Mouse (Mus musculus): ENCODE measurements around the gene Crybb2. TPM values are rescaled to one million over a fixed set of nuclear protein-coding genes. Genes with fewer than 3 reads are reported as not detected.

Gene Crybb2
- polyA plus RNA-seq, 1 experiment from 2014 or later = not detected

GRCm38 (mm10) chr5:113086990-113087389 is 17.1 kb upstream of the Crybb2 start:
- H3K4me1 ChIP-seq (replicated peaks) = peaks cover 12% of the 10 kb centered on the region
- no peaks in the 10 kb centered on the region for H3K27me3 ChIP-seq (ENCODE audit: insufficient read depth, poor library complexity, severe bottlenecking)
- peaks cover 24% of the 10 kb centered on the region for H3K36me3 ChIP-seq
- H3K27ac ChIP-seq = no peak overlapping the region
- H3K9me3 ChIP-seq = no peaks in the 10 kb centered on the region
- no peak for DNase-seq (ENCODE audit: low spot score)
- WGBS = 61% methylated on average over 4 of the region's 4 CpGs
- H3K4me3 ChIP-seq = no peak overlapping the region

GRCm38 (mm10) chr5:113086439-113086838 is 16.5 kb upstream of the Crybb2 start:
- DNase-seq (ENCODE audit: low spot score) = no peak
- peaks cover 12% of the 10 kb centered on the region for H3K4me1 ChIP-seq (replicated peaks)
- no peaks in the 10 kb centered on the region for H3K9me3 ChIP-seq
- no peak overlapping the region for H3K4me3 ChIP-seq
- no peak overlapping the region for H3K27ac ChIP-seq
- peaks cover 23% of the 10 kb centered on the region for H3K36me3 ChIP-seq
- H3K27me3 ChIP-seq (ENCODE audit: insufficient read depth, poor library complexity, severe bottlenecking) = no peaks in the 10 kb centered on the region
- 86% methylated on average over 12 of the region's 12 CpGs for WGBS

GRCm38 (mm10) chr5:113085931-113086330 is 16.0 kb upstream of the Crybb2 start:
- Histone ChIP-seq H3K36me3 (peaks cover 18% of the 10 kb centered on the region), H3K9me3 (no peaks in the 10 kb centered on the region), H3K4me3 (no peak overlapping the region), H3K27me3 (ENCODE audit: insufficient read depth, poor library complexity, severe bottlenecking) (no peaks in the 10 kb centered on the region), H3K27ac (no peak overlapping the region), H3K4me1 (replicated peaks) (peaks cover 12% of the 10 kb centered on the region; the same call in 1 of the 2 replicates)
- 70% methylated on average over 2 of the region's 2 CpGs for WGBS
- no peak for DNase-seq (ENCODE audit: low spot score)

DNA sequence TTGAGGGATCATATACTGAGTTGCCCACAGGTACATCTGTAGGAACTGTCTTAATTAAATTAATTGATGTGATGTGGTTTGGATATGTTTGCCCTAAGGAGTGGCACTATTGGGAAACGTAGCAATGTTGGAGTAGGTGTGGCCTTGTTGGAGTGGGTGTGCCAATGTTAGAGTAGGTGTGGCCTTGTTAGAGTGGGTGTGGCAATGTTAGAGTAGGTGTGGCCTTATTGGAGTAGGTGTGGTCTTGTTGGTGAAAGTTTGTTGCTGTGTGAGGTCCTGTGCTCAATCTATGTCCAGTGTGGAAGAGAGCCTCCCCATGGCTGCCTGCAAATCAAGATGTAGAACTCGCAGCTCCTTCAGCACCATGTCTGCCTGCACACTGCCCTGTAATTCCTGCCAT is 14.4 kb upstream of the Crybb2 start:
- no peak for DNase-seq (ENCODE audit: low spot score)
- no peak overlapping the region for H3K27ac ChIP-seq
- peaks cover 19% of the 10 kb centered on the region for H3K4me1 ChIP-seq (replicated peaks)
- WGBS = 91% methylated on average over 2 of the region's 2 CpGs
- 0 out of 2 replicates have a peak, but pooled peaks cover 6% of the 10 kb centered on the region for H3K27me3 ChIP-seq (ENCODE audit: insufficient read depth, poor library complexity, severe bottlenecking)
- peaks cover 3% of the 10 kb centered on the region; the same call in 1 of the 2 replicates for H3K36me3 ChIP-seq
- no peaks in the 10 kb centered on the region for H3K9me3 ChIP-seq
- no peak overlapping the region for H3K4me3 ChIP-seq

DNA sequence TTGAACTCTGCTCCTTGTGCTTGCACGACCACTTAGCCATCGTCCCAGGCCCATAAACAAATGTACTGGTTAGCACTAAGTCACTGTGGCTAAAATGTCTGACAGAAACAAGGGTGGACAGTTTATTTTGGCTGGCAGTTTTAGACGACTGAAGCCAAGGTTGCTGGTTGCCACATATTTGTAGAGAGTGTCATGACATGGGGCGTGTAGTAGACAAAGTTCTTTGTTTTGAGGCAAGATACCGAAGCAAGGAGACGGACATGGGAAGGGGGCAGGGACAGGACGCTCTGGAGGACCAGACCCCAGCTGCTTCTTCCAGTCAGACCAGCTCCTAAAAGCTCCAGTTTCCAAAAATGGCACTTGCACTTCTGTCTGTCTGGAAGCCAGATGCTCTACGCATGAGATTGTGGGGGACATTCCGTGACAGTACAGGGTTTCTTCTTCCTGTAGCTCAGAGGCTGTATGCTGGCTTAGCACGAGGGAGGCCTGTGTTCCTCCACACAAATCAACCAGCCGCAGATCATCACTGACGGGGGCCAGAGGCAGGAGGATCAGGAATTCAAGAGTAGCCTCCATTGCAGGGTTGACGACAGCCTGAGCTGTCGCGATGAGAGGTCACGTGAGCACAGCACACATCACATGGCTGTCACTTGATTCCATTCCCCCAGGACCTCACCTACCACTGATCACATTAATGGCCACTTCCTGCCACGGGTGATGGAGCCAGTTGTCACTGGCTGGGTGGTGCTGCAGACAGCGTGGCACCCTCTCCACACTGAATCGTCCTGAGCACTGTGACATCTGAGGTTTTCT is 12.6 kb upstream of the Crybb2 start:
- no peaks in the 10 kb centered on the region for H3K36me3 ChIP-seq
- H3K4me3 ChIP-seq = no peak overlapping the region
- no peaks in the 10 kb centered on the region for H3K9me3 ChIP-seq
- DNase-seq (ENCODE audit: low spot score) = no peak
- H3K27ac ChIP-seq = no peak overlapping the region
- peaks cover 20% of the 10 kb centered on the region for H3K4me1 ChIP-seq (replicated peaks)
- 0 out of 2 replicates have a peak, but pooled peaks cover 7% of the 10 kb centered on the region for H3K27me3 ChIP-seq (ENCODE audit: insufficient read depth, poor library complexity, severe bottlenecking)
- 76% methylated on average over 19 of the region's 19 CpGs for WGBS

- peaks cover 18% of the 10 kb centered on the region for H3K4me1 ChIP-seq (replicated peaks)
- no peak for DNase-seq (ENCODE audit: low spot score)
- 84% methylated on average over 8 of the region's 8 CpGs for WGBS
Measured at GRCm38 (mm10) chr5:113081439-113081838, 11.5 kb upstream of the Crybb2 start, which contains the start of gene Crybb3. Crybb3 (minus strand) TSS chr5:113081584.

DNA sequence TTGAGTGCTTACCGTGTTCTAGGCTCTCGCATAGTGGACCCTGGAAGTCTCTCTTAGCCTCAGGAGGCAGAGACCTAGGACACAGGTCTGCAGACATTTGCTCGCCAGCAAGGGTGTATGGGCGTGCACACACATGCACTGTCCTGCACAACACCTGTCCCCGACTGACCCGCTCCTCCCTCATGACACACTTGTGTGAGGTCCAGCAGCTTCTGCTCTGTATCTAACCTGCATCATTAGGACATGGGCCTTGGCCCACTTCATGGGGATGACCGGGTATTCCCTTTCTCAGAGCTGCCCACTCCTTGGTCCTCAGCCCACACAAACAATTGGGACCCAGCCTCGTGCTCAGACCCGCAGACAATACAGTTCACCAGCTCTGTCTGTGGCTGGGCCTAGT is 11.1 kb upstream of the Crybb2 start:
- DNase-seq (ENCODE audit: low spot score) = no peak
- Histone ChIP-seq H3K27ac (no peak overlapping the region), H3K27me3 (ENCODE audit: insufficient read depth, poor library complexity, severe bottlenecking) (0 out of 2 replicates have a peak, but pooled peaks cover 11% of the 10 kb centered on the region), H3K4me3 (no peak overlapping the region), H3K4me1 (replicated peaks) (peaks cover 20% of the 10 kb centered on the region), H3K36me3 (no peaks in the 10 kb centered on the region), H3K9me3 (no peaks in the 10 kb centered on the region)
- WGBS = 92% methylated on average over 9 of the region's 9 CpGs

More at GRCm38 (mm10) chr5:113081439-113081838, 11.5 kb upstream of the Crybb2 start, which contains the start of gene Crybb3:
- H3K36me3 ChIP-seq = no peaks in the 10 kb centered on the region
- no peak within 1 kb of the TSS for H3K4me3 ChIP-seq
- H3K9me3 ChIP-seq = no peaks in the 10 kb centered on the region
- H3K27me3 ChIP-seq (ENCODE audit: insufficient read depth, poor library complexity, severe bottlenecking) = 0 out of 2 replicates have a peak, but pooled peaks cover 11% of the 10 kb centered on the region
- H3K27ac ChIP-seq = no peak within 1 kb of the TSS; the same call in 1 of the 2 replicates

GRCm38 (mm10) chr5:113079783-113080182 is 9.9 kb upstream of the Crybb2 start:
- 20% methylated on average over 21 of the region's 21 CpGs for WGBS

GRCm38 (mm10) chr5:113078686-113079085 is 8.8 kb upstream of the Crybb2 start:
- Histone ChIP-seq H3K27ac (no peak overlapping the region), H3K4me3 (no peak overlapping the region), H3K9me3 (no peaks in the 10 kb centered on the region), H3K27me3 (ENCODE audit: insufficient read depth, poor library complexity, severe bottlenecking) (0 out of 2 replicates have a peak, but pooled peaks cover 11% of the 10 kb centered on the region), H3K36me3 (no peaks in the 10 kb centered on the region), H3K4me1 (replicated peaks) (peaks cover 24% of the 10 kb centered on the region)
- DNase-seq (ENCODE audit: low spot score) = no peak
- 71% methylated on average over 5 of the region's 5 CpGs for WGBS

More at GRCm38 (mm10) chr5:113079783-113080182, 9.9 kb upstream of the Crybb2 start:
- H3K4me3 ChIP-seq = peak overlapping the region; percentile 37
- H3K4me1 ChIP-seq (replicated peaks) = peaks cover 24% of the 10 kb centered on the region
- no peak overlapping the region; the same call in 1 of the 2 replicates for H3K27ac ChIP-seq
- no peaks in the 10 kb centered on the region for H3K36me3 ChIP-seq
- no peaks in the 10 kb centered on the region for H3K9me3 ChIP-seq
- 0 out of 2 replicates have a peak, but pooled peaks cover 11% of the 10 kb centered on the region for H3K27me3 ChIP-seq (ENCODE audit: insufficient read depth, poor library complexity, severe bottlenecking)
- DNase-seq (ENCODE audit: low spot score) = peak; percentile 54

- Histone ChIP-seq H3K27me3 (ENCODE audit: insufficient read depth, poor library complexity, severe bottlenecking) (peaks cover 27% of the 10 kb centered on the region), H3K36me3 (no peaks in the 10 kb centered on the region), H3K9me3 (no peaks in the 10 kb centered on the region), H3K4me1 (replicated peaks) (peaks cover 17% of the 10 kb centered on the region), H3K4me3 (no peak overlapping the region), H3K27ac (no peak overlapping the region)
- DNase-seq (ENCODE audit: low spot score) = peak; percentile 84
- WGBS = 6% methylated on average over 16 of the region's 16 CpGs
Measured at GRCm38 (mm10) chr5:113054308-113054707, 15.6 kb downstream of the Crybb2 start.

GRCm38 (mm10) chr5:113050581-113051185 is 19.2 kb downstream of the Crybb2 start:
- no peak for DNase-seq (ENCODE audit: low spot score)
- H3K36me3 ChIP-seq = no peaks in the 10 kb centered on the region
- peaks cover 23% of the 10 kb centered on the region for H3K27me3 ChIP-seq (ENCODE audit: insufficient read depth, poor library complexity, severe bottlenecking)
- H3K9me3 ChIP-seq = no peaks in the 10 kb centered on the region
- no peak overlapping the region for H3K4me3 ChIP-seq
- WGBS = 74% methylated on average over 7 of the region's 7 CpGs
- no peak overlapping the region for H3K27ac ChIP-seq
- H3K4me1 ChIP-seq (replicated peaks) = peaks cover 15% of the 10 kb centered on the region

- Histone ChIP-seq H3K27ac (peak overlapping the region; percentile 50; the same call in 1 of the 2 replicates), H3K4me3 (no peak overlapping the region), H3K4me1 (replicated peaks) (peaks cover 20% of the 10 kb centered on the region), H3K27me3 (ENCODE audit: insufficient read depth, poor library complexity, severe bottlenecking) (peaks cover 15% of the 10 kb centered on the region), H3K9me3 (no peaks in the 10 kb centered on the region), H3K36me3 (no peaks in the 10 kb centered on the region)
- DNase-seq (ENCODE audit: low spot score) = no peak
Measured at GRCm38 (mm10) chr5:113049876-113050275, 20.0 kb downstream of the Crybb2 start.
